27 mouse cellular contexts compared by ENCODE assay signal in the genomic region with DNA sequence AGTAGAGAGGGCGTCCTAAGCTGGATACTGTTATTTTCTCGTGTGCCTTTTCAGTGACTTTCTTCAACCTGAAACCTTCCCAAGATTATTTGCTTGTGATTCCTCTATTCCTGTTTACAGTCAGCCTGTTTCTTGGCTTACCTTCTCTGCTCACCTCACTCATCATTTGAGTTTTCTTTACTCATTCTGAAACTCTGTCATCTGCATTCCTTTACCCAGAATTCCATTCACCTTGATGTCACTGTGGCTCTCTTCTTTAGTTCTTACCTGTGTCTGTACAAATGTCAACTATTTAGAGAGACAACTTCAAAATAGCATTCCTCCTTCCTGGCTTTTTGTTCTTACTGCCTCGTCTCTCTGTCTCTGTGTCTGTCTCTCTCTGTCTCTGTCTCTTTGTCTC.
"Had no signal": no experiment of that assay in that cellular context is flagged by ENCODE, and none has a peak within 500 bp of the region (broad histone marks: within the 10 kb centered on the region; RNA-seq: fewer than 3 reads in every experiment).

No protein-coding gene starts in this region.

- H3K4me2 ChIP-seq: embryonic facial prominence, embryonic 12.5 days; embryonic facial prominence, embryonic 13.5 days; embryonic facial prominence, embryonic 15.5 days; forebrain, embryonic 12.5 days; forebrain, embryonic 13.5 days; forebrain, embryonic 15.5 days had no signal

- H3K27ac ChIP-seq: embryonic facial prominence, embryonic 10.5 days; embryonic facial prominence, embryonic 12.5 days; embryonic facial prominence, embryonic 13.5 days; embryonic facial prominence, embryonic 15.5 days; forebrain, embryonic 10.5 days; forebrain, embryonic 12.5 days; forebrain, embryonic 13.5 days; forebrain, embryonic 15.5 days; gastrocnemius, adult 2 months; heart, adult 2 months had no signal

- H3K36me3 ChIP-seq: embryonic facial prominence, embryonic 10.5 days; embryonic facial prominence, embryonic 12.5 days; embryonic facial prominence, embryonic 13.5 days; embryonic facial prominence, embryonic 15.5 days; forebrain, embryonic 10.5 days; forebrain, embryonic 12.5 days; forebrain, embryonic 15.5 days had no signal

- H3K9me3 ChIP-seq: embryonic facial prominence, embryonic 10.5 days; embryonic facial prominence, embryonic 12.5 days; embryonic facial prominence, embryonic 13.5 days; embryonic facial prominence, embryonic 15.5 days; forebrain, embryonic 10.5 days; forebrain, embryonic 12.5 days; forebrain, embryonic 13.5 days; forebrain, embryonic 15.5 days had no signal

- H3K27me3 ChIP-seq: embryonic facial prominence, embryonic 12.5 days; embryonic facial prominence, embryonic 13.5 days; embryonic facial prominence, embryonic 15.5 days; forebrain, embryonic 12.5 days; forebrain, embryonic 13.5 days; forebrain, embryonic 15.5 days had no signal

- H3K4me3 ChIP-seq: embryonic facial prominence, embryonic 10.5 days; embryonic facial prominence, embryonic 12.5 days; embryonic facial prominence, embryonic 13.5 days; embryonic facial prominence, embryonic 15.5 days; erythroblast, embryonic 14.5 days; forebrain, embryonic 10.5 days; forebrain, embryonic 12.5 days; forebrain, embryonic 13.5 days; forebrain, embryonic 15.5 days; gastrocnemius, adult 2 months; heart, adult 2 months had no signal

- DNase-seq: cerebellum, adult 9-10 months; cerebellum, adult 9-11 months; cerebellum, postnatal 10 days; cerebellum, postnatal 14 days; cerebellum, postnatal 25 days; cerebellum, postnatal 36 days; embryo, embryonic 11 days; forebrain, postnatal 0 days; gastrocnemius, adult 2 months; gastrocnemius, postnatal 10 days; gastrocnemius, postnatal 14 days; gastrocnemius, postnatal 25 days; gastrocnemius, postnatal 36 days; heart, adult 11 months; heart, adult 18-20 months; heart, adult 2 months had no signal

- ATAC-seq: forebrain, embryonic 13.5 days; forebrain, embryonic 14.5 days; forebrain, embryonic 15.5 days; forebrain, embryonic 16.5 days; forebrain, postnatal 0 days had no signal

- H3K9ac ChIP-seq: embryonic facial prominence, embryonic 12.5 days; embryonic facial prominence, embryonic 13.5 days; embryonic facial prominence, embryonic 15.5 days; forebrain, embryonic 12.5 days; forebrain, embryonic 13.5 days; forebrain, embryonic 15.5 days; forebrain, postnatal 0 days had no signal

- H3K4me1 ChIP-seq: embryonic facial prominence, embryonic 12.5 days; embryonic facial prominence, embryonic 13.5 days; embryonic facial prominence, embryonic 15.5 days; forebrain, embryonic 10.5 days; forebrain, embryonic 12.5 days; forebrain, embryonic 13.5 days; forebrain, embryonic 15.5 days had no signal
